Mouse (Mus musculus) liver, embryonic 14.5 days (tissue): ENCODE data around the gene Trpv2.

Experiments
- CTCF ChIP-seq: IDR thresholded peaks from 2 replicates; pipeline ENCODE4 v1.5.1; 2016; ENCODE audit warnings: antibody characterized with exemption, low read depth, control low read depth
- EP300 ChIP-seq: IDR thresholded peaks from 2 replicates; pipeline ENCODE4 v1.6.1; 2016; ENCODE audit warnings: antibody characterized with exemption, low read depth

- TF ChIP-seq CTCF (no peak), EP300 (peak; percentile 6; the same call in 1 of the 2 replicates)
Observed at GRCm38 (mm10) chr11:62550727-62551225, 23.5 kb upstream of the Trpv2 start, which contains the start of gene Ubb.
